In genomic region chr19:44992246-44992645, GRCm38 (mm10) we compare ENCODE assay signal across 17 mouse cellular contexts. TPM values are rescaled to one million over a fixed set of nuclear protein-coding genes. Genes with fewer than 3 reads are reported as not detected.
DNase-seq lines count a peak whose midpoint lies in the region; ATAC-seq and TF ChIP-seq lines count a peak whose summit lies in the region.
"Had no signal": no experiment of that assay in that cellular context is flagged by ENCODE, and none has a peak within 500 bp of the region (broad histone marks: within the 10 kb centered on the region; RNA-seq: fewer than 3 reads in every experiment).

No protein-coding gene starts in this region.

- no peaks in the 10 kb centered on the region for H3K27me3 ChIP-seq in hindbrain, embryonic 13.5 days
- H3K27me3 ChIP-seq in hindbrain, embryonic 11.5 days (ENCODE audit: control insufficient read depth, insufficient read depth, low read length) = no peaks in the 10 kb centered on the region
- peaks cover 2% of the 10 kb centered on the region; the same call in 1 of the 2 replicates for H3K27me3 ChIP-seq in thymus, adult 2 months (ENCODE audit: control insufficient read depth, insufficient read depth, low read length)
- H3K27me3 ChIP-seq in limb, embryonic 10.5 days (ENCODE audit: low read depth, poor library complexity, severe bottlenecking) = peaks cover 11% of the 10 kb centered on the region
- H3K27me3 ChIP-seq: embryonic facial prominence, embryonic 15.5 days had no signal

- no peaks in the 10 kb centered on the region for H3K9me3 ChIP-seq in hindbrain, embryonic 13.5 days
- H3K9me3 ChIP-seq in hindbrain, embryonic 11.5 days (ENCODE audit: control insufficient read depth, low read length) = no peaks in the 10 kb centered on the region
- no peaks in the 10 kb centered on the region for H3K9me3 ChIP-seq in limb, embryonic 10.5 days (replicated peaks)
- H3K9me3 ChIP-seq: embryonic facial prominence, embryonic 15.5 days; forebrain, embryonic 12.5 days; midbrain, embryonic 12.5 days had no signal

- no peak overlapping the region for H3K4me3 ChIP-seq in hindbrain, embryonic 13.5 days
- no peak overlapping the region for H3K4me3 ChIP-seq in hindbrain, embryonic 11.5 days (ENCODE audit: low read depth, low read length)
- H3K4me3 ChIP-seq in thymus, adult 2 months (ENCODE audit: control insufficient read depth, insufficient read depth, low read length) = peak overlapping the region; percentile 43
- H3K4me3 ChIP-seq in limb, embryonic 10.5 days = peak overlapping the region; percentile 6; the same call in 1 of the 2 replicates
- H3K4me3 ChIP-seq: embryonic facial prominence, embryonic 15.5 days; forebrain, embryonic 12.5 days; midbrain, embryonic 12.5 days had no signal

- 58% methylated on average over 7 of the region's 7 CpGs for WGBS in hindbrain, embryonic 13.5 days
- WGBS in hindbrain, embryonic 11.5 days = 42% methylated on average over 7 of the region's 7 CpGs
- 33% methylated on average over 7 of the region's 7 CpGs for WGBS in thymus, adult 2 months
- WGBS in limb, embryonic 10.5 days = 36% methylated on average over 7 of the region's 7 CpGs

- H3K4me2 ChIP-seq in hindbrain, embryonic 13.5 days = 0 out of 2 replicates have a peak overlapping the region, but pooled peaks have one; percentile 2
- no peak overlapping the region for H3K4me2 ChIP-seq in hindbrain, embryonic 11.5 days (replicated peaks; ENCODE audit: low read depth, low read length)
- H3K4me2 ChIP-seq: embryonic facial prominence, embryonic 15.5 days; forebrain, embryonic 12.5 days; midbrain, embryonic 12.5 days had no signal

- TF ChIP-seq POLR2A in thymus, adult 2 months (IDR thresholded peaks at IDR 0.05; ENCODE audit: control insufficient read depth, extremely low read depth, insufficient read depth, low read length, poor library complexity) = no peak

- peaks cover 44% of the 10 kb centered on the region for H3K36me3 ChIP-seq in hindbrain, embryonic 13.5 days
- no peaks in the 10 kb centered on the region for H3K36me3 ChIP-seq in hindbrain, embryonic 11.5 days (ENCODE audit: control insufficient read depth, insufficient read depth, low read length)
- no peaks in the 10 kb centered on the region for H3K36me3 ChIP-seq in thymus, adult 2 months (ENCODE audit: control insufficient read depth, insufficient read depth, low read length)
- peaks cover 17% of the 10 kb centered on the region; the same call in 1 of the 2 replicates for H3K36me3 ChIP-seq in limb, embryonic 10.5 days
- H3K36me3 ChIP-seq: embryonic facial prominence, embryonic 15.5 days had no signal

- no peak overlapping the region for H3K27ac ChIP-seq in hindbrain, embryonic 13.5 days
- H3K27ac ChIP-seq in hindbrain, embryonic 11.5 days (ENCODE audit: low read depth, low read length) = no peak overlapping the region
- no peak overlapping the region for H3K27ac ChIP-seq in thymus, adult 2 months (ENCODE audit: control insufficient read depth, insufficient read depth, low read length)
- H3K27ac ChIP-seq in limb, embryonic 10.5 days = peak overlapping the region; percentile 10
- H3K27ac ChIP-seq: embryonic facial prominence, embryonic 15.5 days; midbrain, embryonic 12.5 days had no signal

- peak overlapping the region; percentile 95; the same call in 1 of the 2 replicates for H3K9ac ChIP-seq in hindbrain, embryonic 13.5 days
- H3K9ac ChIP-seq in hindbrain, embryonic 11.5 days (ENCODE audit: low read depth, low read length) = no peak overlapping the region
- H3K9ac ChIP-seq: embryonic facial prominence, embryonic 15.5 days had no signal

- no peak for ATAC-seq in hindbrain, embryonic 13.5 days (ENCODE audit: low FRiP score)
- ATAC-seq in hindbrain, embryonic 11.5 days (ENCODE audit: low FRiP score) = no peak

- no peak for DNase-seq in hindbrain, embryonic 11.5 days (ENCODE audit: low spot score)
- no peak for DNase-seq in thymus, adult 2 months
- no peak for DNase-seq in thymus, postnatal 0 days (ENCODE audit: low spot score)
- no peak for DNase-seq in limb, embryonic 10.5 days (ENCODE audit: low spot score)
- peak; percentile 76 for DNase-seq in yolk sac, embryonic 10.5 days (ENCODE audit: low spot score)
- DNase-seq in urinary bladder, postnatal 25 days (ENCODE audit: low spot score) = no peak
- DNase-seq: heart, adult 18-20 months; kidney, adult 18-20 months; layer of hippocampus, postnatal 36 days; left cerebral cortex, postnatal 4 days; lung, adult 18-20 months; lung, postnatal 4 days; right cerebral cortex, postnatal 25 days had no signal

- H3K4me1 ChIP-seq in hindbrain, embryonic 13.5 days (replicated peaks) = peaks cover 40% of the 10 kb centered on the region
- peaks cover 5% of the 10 kb centered on the region; the same call in 1 of the 2 replicates for H3K4me1 ChIP-seq in hindbrain, embryonic 11.5 days (replicated peaks; ENCODE audit: control insufficient read depth, insufficient read depth, low read length)
- peaks cover 20% of the 10 kb centered on the region for H3K4me1 ChIP-seq in thymus, adult 2 months (replicated peaks; ENCODE audit: control insufficient read depth, insufficient read depth, low read length)
- peaks cover 50% of the 10 kb centered on the region for H3K4me1 ChIP-seq in limb, embryonic 10.5 days

- TF ChIP-seq CTCF in thymus, adult 2 months (IDR thresholded peaks at IDR 0.05; ENCODE audit: borderline replicate concordance, control insufficient read depth, extremely low read depth, insufficient read depth, low read length, poor library complexity) = no peak

RNA-seq across cellular contexts. Expression of gene Sema4g, which starts 3.3 kb away (rescaled TPM):
- 19.2 and 19.9 TPM in 2 replicates for polyA plus RNA-seq in hindbrain, embryonic 13.5 days (2015; fragmentation: Nextera tagmentation; extraction: Ambion mirVana)
- 7.2 and 7.9 TPM in 2 replicates for polyA plus RNA-seq in hindbrain, embryonic 11.5 days (2014; fragmentation: Nextera tagmentation; extraction: Ambion mirVana)
- polyA plus RNA-seq in thymus, adult 2 months (2012; rRNA removed) = 13.7 TPM in 2 replicates
- 0.62 and 1.2 TPM in 2 replicates for polyA plus RNA-seq in thymus, postnatal 0 days (2015; fragmentation: Nextera tagmentation; extraction: Ambion mirVana)
- 3.4 and 5.4 TPM in 2 replicates for polyA plus RNA-seq in limb, embryonic 10.5 days (2016; fragmentation: Nextera tagmentation; extraction: Ambion mirVana)

RNA-seq across cellular contexts. Expression of gene Twnk, which starts 13.2 kb away (rescaled TPM):
- polyA plus RNA-seq in hindbrain, embryonic 13.5 days (2015; fragmentation: Nextera tagmentation; extraction: Ambion mirVana) = 16.0 and 17.0 TPM in 2 replicates
- polyA plus RNA-seq in hindbrain, embryonic 11.5 days (2014; fragmentation: Nextera tagmentation; extraction: Ambion mirVana) = 15.0 and 16.6 TPM in 2 replicates
- polyA plus RNA-seq in thymus, adult 2 months (2012; rRNA removed) = 11.5 and 11.6 TPM in 2 replicates
- polyA plus RNA-seq in thymus, postnatal 0 days (2015; fragmentation: Nextera tagmentation; extraction: Ambion mirVana) = 13.4 and 15.5 TPM in 2 replicates
- 39.2 and 45.4 TPM in 2 replicates for polyA plus RNA-seq in limb, embryonic 10.5 days (2016; fragmentation: Nextera tagmentation; extraction: Ambion mirVana)

RNA-seq across cellular contexts. Expression of gene Mrpl43, which starts 14.0 kb away (rescaled TPM):
- 91.6 and 93.6 TPM in 2 replicates for polyA plus RNA-seq in hindbrain, embryonic 13.5 days (2015; fragmentation: Nextera tagmentation; extraction: Ambion mirVana)
- 69.0 and 75.0 TPM in 2 replicates for polyA plus RNA-seq in hindbrain, embryonic 11.5 days (2014; fragmentation: Nextera tagmentation; extraction: Ambion mirVana)
- polyA plus RNA-seq in thymus, adult 2 months (2012; rRNA removed) = 121 and 137 TPM in 2 replicates
- 89.1 and 102 TPM in 2 replicates for polyA plus RNA-seq in thymus, postnatal 0 days (2015; fragmentation: Nextera tagmentation; extraction: Ambion mirVana)
- polyA plus RNA-seq in limb, embryonic 10.5 days (2016; fragmentation: Nextera tagmentation; extraction: Ambion mirVana) = 69.8 and 75.3 TPM in 2 replicates

RNA-seq across cellular contexts. Expression of gene Lzts2, which starts 22.0 kb away (rescaled TPM):
- 23.4 and 24.1 TPM in 2 replicates for polyA plus RNA-seq in hindbrain, embryonic 13.5 days (2015; fragmentation: Nextera tagmentation; extraction: Ambion mirVana)
- 39.7 and 41.0 TPM in 2 replicates for polyA plus RNA-seq in hindbrain, embryonic 11.5 days (2014; fragmentation: Nextera tagmentation; extraction: Ambion mirVana)
- polyA plus RNA-seq in thymus, adult 2 months (2012; rRNA removed) = 37.6 and 41.2 TPM in 2 replicates
- 12.5 and 13.2 TPM in 2 replicates for polyA plus RNA-seq in thymus, postnatal 0 days (2015; fragmentation: Nextera tagmentation; extraction: Ambion mirVana)
- 87.5 and 90.8 TPM in 2 replicates for polyA plus RNA-seq in limb, embryonic 10.5 days (2016; fragmentation: Nextera tagmentation; extraction: Ambion mirVana)

RNA-seq across cellular contexts. Expression of gene Pdzd7, which starts 53.3 kb away (rescaled TPM):
- 1.4 and 1.5 TPM in 2 replicates for polyA plus RNA-seq in hindbrain, embryonic 13.5 days (2015; fragmentation: Nextera tagmentation; extraction: Ambion mirVana)
- 0.62 TPM in 1 of 2 replicates, not detected in the other for polyA plus RNA-seq in hindbrain, embryonic 11.5 days (2014; fragmentation: Nextera tagmentation; extraction: Ambion mirVana)
- polyA plus RNA-seq in thymus, adult 2 months (2012; rRNA removed) = 0.33 and 0.47 TPM in 2 replicates
- polyA plus RNA-seq in thymus, postnatal 0 days (2015; fragmentation: Nextera tagmentation; extraction: Ambion mirVana) = 0.05 and 0.08 TPM in 2 replicates
- 0.20 and 0.28 TPM in 2 replicates for polyA plus RNA-seq in limb, embryonic 10.5 days (2016; fragmentation: Nextera tagmentation; extraction: Ambion mirVana)

Comparison
In these comparisons a context has a peak if more than half of its experiments do, and no peak if none do; other contexts are left out.
1. H3K4me3 ChIP-seq: peak in thymus, adult 2 months (single experiment) and limb, embryonic 10.5 days (single experiment); none in hindbrain, embryonic 13.5 days (single experiment) and hindbrain, embryonic 11.5 days (single experiment).